Mouse (Mus musculus) gastrocnemius, adult 2 months (tissue): Measurements from ENCODE around the gene Als2cr12. TPM values are rescaled to one million over a fixed set of nuclear protein-coding genes. Genes with fewer than 3 reads are reported as not detected.
A peak's percentile ranks its signal among the peaks of the same experiment; 100 is the strongest.
"Not testable (repeated sequence)": the region's sequence is repeated elsewhere in the genome, so short reads cannot be mapped to it uniquely, and the experiment has no call there.

Source experiments
- DNase-seq: peaks from one replicate; pipeline ENCODE4 v3.0.0; 2022
- H3K27ac ChIP-seq: fragments of 200-600 bp; 2 replicates; pipeline ENCODE4 v1.8.1; 2022; ENCODE audit warnings: mild to moderate bottlenecking
- H3K4me3 ChIP-seq: fragments of 200-600 bp; 2 replicates; pipeline ENCODE4 v1.8.1; 2022; ENCODE audit warnings: mild to moderate bottlenecking, moderate library complexity
- CTCF ChIP-seq: fragments of 200-600 bp; IDR thresholded peaks from 2 replicates; pipeline ENCODE4 v1.8.1; 2022; ENCODE audit warnings: antibody characterized with exemption, mild to moderate bottlenecking, moderate library complexity
- intact Hi-C: fragments of 180-260 bp; cut with DNase I; formaldehyde crosslinking; loops from one replicate; pipeline ENCODE4 v1.15.1; 2025
- total RNA-seq, 2 experiments: library from RNA; stranded (reverse); gene quantifications; 2 replicates each; pipeline ENCODE4 v1.2.3; 2021

Gene Als2cr12
- total RNA-seq, 2 experiments from 2014 or later: not detected

- DNase-seq: peak; percentile 74
- no peak for TF ChIP-seq CTCF
- peak overlapping the region; percentile 94 for H3K27ac ChIP-seq
- intact Hi-C loops: loop anchor here (2.0 to 10.0 kb wide), 2 partner anchors 60 to 192 kb away; no protein-coding TSS in a partner anchor
- peak overlapping the region; percentile 89 for H3K4me3 ChIP-seq
These were observed 43.0 kb downstream of the Als2cr12 start for GRCm38 (mm10) chr1:58652480-58653403.

GRCm38 (mm10) chr1:58651571-58652456 is 44.0 kb downstream of the Als2cr12 start:
- intact Hi-C loops: loop anchor here (2.0 to 10.0 kb wide), 2 partner anchors 61 to 193 kb away; no protein-coding TSS in a partner anchor
- DNase-seq: not testable (repeated sequence)
- peak overlapping the region; percentile 89 for H3K4me3 ChIP-seq
- H3K27ac ChIP-seq: peak overlapping the region; percentile 94

- DNase-seq, H3K27ac ChIP-seq, intact Hi-C loops, H3K4me3 ChIP-seq: not testable (repeated sequence)
These were observed 66.9 kb downstream of the Als2cr12 start for GRCm38 (mm10) chr1:58628847-58629246.

- H3K27ac ChIP-seq: peak overlapping the region; percentile 74
- TF ChIP-seq CTCF: no peak
- intact Hi-C loops: no loop called here
- DNase-seq: peak; percentile 30
- peak overlapping the region; percentile 44 for H3K4me3 ChIP-seq
These were observed 73.6 kb downstream of the Als2cr12 start for GRCm38 (mm10) chr1:58621996-58622748.

- Histone ChIP-seq H3K4me3 (peak overlapping the region; percentile 44), H3K27ac (peak overlapping the region; percentile 74)
- no peak for TF ChIP-seq CTCF
- DNase-seq: no peak
- intact Hi-C loops: no loop called here
These were observed 74.5 kb downstream of the Als2cr12 start for GRCm38 (mm10) chr1:58621251-58621650.

- Histone ChIP-seq H3K4me3 (no peak overlapping the region), H3K27ac (no peak overlapping the region)
- TF ChIP-seq CTCF: peak; percentile 20; the same call in 1 of the 2 replicates
- intact Hi-C loops: no loop called here
- DNase-seq: no peak
These were observed 77.0 kb downstream of the Als2cr12 start for GRCm38 (mm10) chr1:58618766-58619165.

GRCm38 (mm10) chr1:58617978-58618668 is 77.7 kb downstream of the Als2cr12 start:
- TF ChIP-seq CTCF: no peak
- no peak overlapping the region for H3K27ac ChIP-seq
- intact Hi-C loops: no loop called here
- no peak for DNase-seq
- H3K4me3 ChIP-seq: no peak overlapping the region

GRCm38 (mm10) chr1:58617076-58617475 is 78.7 kb downstream of the Als2cr12 start:
- no peak for TF ChIP-seq CTCF
- no peak overlapping the region for H3K4me3 ChIP-seq
- no peak overlapping the region for H3K27ac ChIP-seq
- intact Hi-C loops: no loop called here
- DNase-seq: no peak

- Histone ChIP-seq H3K27ac (no peak overlapping the region), H3K4me3 (no peak overlapping the region)
- DNase-seq: no peak
- intact Hi-C loops: no loop called here
- TF ChIP-seq CTCF: no peak
These were observed 79.6 kb downstream of the Als2cr12 start for GRCm38 (mm10) chr1:58616176-58616575.

GRCm38 (mm10) chr1:58615146-58615545 is 80.6 kb downstream of the Als2cr12 start:
- intact Hi-C loops: no loop called here
- H3K27ac ChIP-seq: no peak overlapping the region; the same call in 1 of the 2 replicates
- TF ChIP-seq CTCF: no peak

GRCm38 (mm10) chr1:58614424-58614823 is 81.4 kb downstream of the Als2cr12 start:
- DNase-seq: peak; percentile 33
- TF ChIP-seq CTCF: no peak
- H3K4me3 ChIP-seq: no peak overlapping the region
- intact Hi-C loops: no loop called here
- no peak overlapping the region; the same call in 1 of the 2 replicates for H3K27ac ChIP-seq

More at GRCm38 (mm10) chr1:58615146-58615545, 80.6 kb downstream of the Als2cr12 start:
- no peak overlapping the region for H3K4me3 ChIP-seq
- DNase-seq: no peak
